Mouse (Mus musculus): ENCODE results near the gene Ucp2. TPM values are rescaled to one million over a fixed set of nuclear protein-coding genes. Genes with fewer than 3 reads are reported as not detected.

The Ucp2 gene
- 208 TPM in 2 replicates for polyA plus RNA-seq (2014; fragmentation: Nextera tagmentation; extraction: Ambion mirVana)

- Histone ChIP-seq H3K4me3 (ENCODE audit: low read depth, low read length) (peak within 1 kb of the TSS; percentile 52), H3K9me3 (ENCODE audit: control insufficient read depth, low read depth, low read length) (no peaks in the 10 kb centered on the region), H3K4me2 (replicated peaks; ENCODE audit: low read depth, low read length) (peak within 1 kb of the TSS; percentile 89), H3K27ac (ENCODE audit: low read length) (peak within 1 kb of the TSS; percentile 71), H3K4me1 (ENCODE audit: control insufficient read depth, insufficient read depth, low read length) (peaks cover 32% of the 10 kb centered on the region), H3K27me3 (ENCODE audit: control insufficient read depth, insufficient read depth, low read length) (no peaks in the 10 kb centered on the region), H3K9ac (replicated peaks; ENCODE audit: low read depth, low read length) (peak within 1 kb of the TSS; percentile 39), H3K36me3 (ENCODE audit: control insufficient read depth, insufficient read depth, low read length) (peaks cover 13% of the 10 kb centered on the region; the same call in 1 of the 2 replicates)
- ATAC-seq (ENCODE audit: insufficient number of reproducible peaks, insufficient read depth, low FRiP score, low read depth), result peak; percentile 74
- under 1% methylated on average over 27 of the region's 27 CpGs for WGBS
Observed at GRCm38 (mm10) chr7:100493117-100493483, at the start of gene Ucp2. Gene Ucp2, plus strand, starts transcription at chr7:100493337.

GRCm38 (mm10) chr7:100443728-100444127, 49.4 kb upstream of the Ucp2 start:
- no peak for ATAC-seq (ENCODE audit: insufficient number of reproducible peaks, insufficient read depth, low FRiP score, low read depth)
- Histone ChIP-seq H3K4me1 (ENCODE audit: control insufficient read depth, insufficient read depth, low read length) (no peaks in the 10 kb centered on the region), H3K4me3 (ENCODE audit: low read depth, low read length) (no peak overlapping the region), H3K4me2 (replicated peaks; ENCODE audit: low read depth, low read length) (no peak overlapping the region), H3K27me3 (ENCODE audit: control insufficient read depth, insufficient read depth, low read length) (no peaks in the 10 kb centered on the region), H3K36me3 (ENCODE audit: control insufficient read depth, insufficient read depth, low read length) (peaks cover 53% of the 10 kb centered on the region), H3K9me3 (ENCODE audit: control insufficient read depth, low read depth, low read length) (no peaks in the 10 kb centered on the region), H3K27ac (ENCODE audit: low read length) (no peak overlapping the region), H3K9ac (replicated peaks; ENCODE audit: low read depth, low read length) (no peak overlapping the region)
- 85% methylated on average over 4 of the region's 4 CpGs for WGBS

GRCm38 (mm10) chr7:100446271-100446670, 46.9 kb upstream of the Ucp2 start:
- H3K9ac ChIP-seq (replicated peaks; ENCODE audit: low read depth, low read length), result no peak overlapping the region
- H3K4me3 ChIP-seq (ENCODE audit: low read depth, low read length), result no peak overlapping the region
- H3K36me3 ChIP-seq (ENCODE audit: control insufficient read depth, insufficient read depth, low read length), result peaks cover 68% of the 10 kb centered on the region
- no peak overlapping the region for H3K27ac ChIP-seq (ENCODE audit: low read length)
- H3K9me3 ChIP-seq (ENCODE audit: control insufficient read depth, low read depth, low read length), result no peaks in the 10 kb centered on the region
- H3K4me2 ChIP-seq (replicated peaks; ENCODE audit: low read depth, low read length), result no peak overlapping the region
- ATAC-seq (ENCODE audit: insufficient number of reproducible peaks, insufficient read depth, low FRiP score, low read depth), result no peak
- no peaks in the 10 kb centered on the region for H3K27me3 ChIP-seq (ENCODE audit: control insufficient read depth, insufficient read depth, low read length)
- H3K4me1 ChIP-seq (ENCODE audit: control insufficient read depth, insufficient read depth, low read length), result no peaks in the 10 kb centered on the region
- 97% methylated on average over 5 of the region's 5 CpGs for WGBS

- Histone ChIP-seq H3K36me3 (ENCODE audit: control insufficient read depth, insufficient read depth, low read length) (peaks cover 66% of the 10 kb centered on the region), H3K9ac (replicated peaks; ENCODE audit: low read depth, low read length) (no peak overlapping the region), H3K4me1 (ENCODE audit: control insufficient read depth, insufficient read depth, low read length) (no peaks in the 10 kb centered on the region), H3K27me3 (ENCODE audit: control insufficient read depth, insufficient read depth, low read length) (no peaks in the 10 kb centered on the region), H3K27ac (ENCODE audit: low read length) (no peak overlapping the region), H3K9me3 (ENCODE audit: control insufficient read depth, low read depth, low read length) (no peaks in the 10 kb centered on the region), H3K4me2 (replicated peaks; ENCODE audit: low read depth, low read length) (no peak overlapping the region), H3K4me3 (ENCODE audit: low read depth, low read length) (no peak overlapping the region)
- WGBS, result 92% methylated on average over 12 of the region's 12 CpGs
- no peak for ATAC-seq (ENCODE audit: insufficient number of reproducible peaks, insufficient read depth, low FRiP score, low read depth)
Observed at GRCm38 (mm10) chr7:100448530-100448929, 44.6 kb upstream of the Ucp2 start.

- Histone ChIP-seq H3K27ac (ENCODE audit: low read length) (no peak overlapping the region), H3K9ac (replicated peaks; ENCODE audit: low read depth, low read length) (no peak overlapping the region), H3K36me3 (ENCODE audit: control insufficient read depth, insufficient read depth, low read length) (peaks cover 67% of the 10 kb centered on the region), H3K4me3 (ENCODE audit: low read depth, low read length) (no peak overlapping the region), H3K9me3 (ENCODE audit: control insufficient read depth, low read depth, low read length) (no peaks in the 10 kb centered on the region), H3K27me3 (ENCODE audit: control insufficient read depth, insufficient read depth, low read length) (no peaks in the 10 kb centered on the region), H3K4me1 (ENCODE audit: control insufficient read depth, insufficient read depth, low read length) (no peaks in the 10 kb centered on the region), H3K4me2 (replicated peaks; ENCODE audit: low read depth, low read length) (no peak overlapping the region)
- 97% methylated on average over 3 of the region's 3 CpGs for WGBS
- ATAC-seq (ENCODE audit: insufficient number of reproducible peaks, insufficient read depth, low FRiP score, low read depth), result no peak
Observed at GRCm38 (mm10) chr7:100448985-100449384, 44.2 kb upstream of the Ucp2 start.

GRCm38 (mm10) chr7:100458153-100458552, 35.0 kb upstream of the Ucp2 start:
- H3K4me1 ChIP-seq (ENCODE audit: control insufficient read depth, insufficient read depth, low read length), result no peaks in the 10 kb centered on the region
- no peak overlapping the region for H3K9ac ChIP-seq (replicated peaks; ENCODE audit: low read depth, low read length)
- H3K27ac ChIP-seq (ENCODE audit: low read length), result no peak overlapping the region
- WGBS, result 53% methylated on average over 1 of the region's 1 CpGs
- H3K4me2 ChIP-seq (replicated peaks; ENCODE audit: low read depth, low read length), result no peak overlapping the region
- ATAC-seq (ENCODE audit: insufficient number of reproducible peaks, insufficient read depth, low FRiP score, low read depth), result peak; percentile 81
- H3K4me3 ChIP-seq (ENCODE audit: low read depth, low read length), result no peak overlapping the region
- H3K36me3 ChIP-seq (ENCODE audit: control insufficient read depth, insufficient read depth, low read length), result peaks cover 42% of the 10 kb centered on the region
- H3K27me3 ChIP-seq (ENCODE audit: control insufficient read depth, insufficient read depth, low read length), result no peaks in the 10 kb centered on the region
- no peaks in the 10 kb centered on the region for H3K9me3 ChIP-seq (ENCODE audit: control insufficient read depth, low read depth, low read length)

GRCm38 (mm10) chr7:100459862-100460261, 33.3 kb upstream of the Ucp2 start:
- Histone ChIP-seq H3K27ac (ENCODE audit: low read length) (no peak overlapping the region), H3K9ac (replicated peaks; ENCODE audit: low read depth, low read length) (no peak overlapping the region), H3K36me3 (ENCODE audit: control insufficient read depth, insufficient read depth, low read length) (peaks cover 31% of the 10 kb centered on the region), H3K9me3 (ENCODE audit: control insufficient read depth, low read depth, low read length) (no peaks in the 10 kb centered on the region), H3K4me1 (ENCODE audit: control insufficient read depth, insufficient read depth, low read length) (no peaks in the 10 kb centered on the region), H3K4me3 (ENCODE audit: low read depth, low read length) (no peak overlapping the region), H3K27me3 (ENCODE audit: control insufficient read depth, insufficient read depth, low read length) (no peaks in the 10 kb centered on the region), H3K4me2 (replicated peaks; ENCODE audit: low read depth, low read length) (no peak overlapping the region)
- WGBS, result 92% methylated on average over 3 of the region's 3 CpGs
- no peak for ATAC-seq (ENCODE audit: insufficient number of reproducible peaks, insufficient read depth, low FRiP score, low read depth)

GRCm38 (mm10) chr7:100461621-100462151, 31.5 kb upstream of the Ucp2 start:
- no peak overlapping the region for H3K4me3 ChIP-seq (ENCODE audit: low read depth, low read length)
- no peaks in the 10 kb centered on the region for H3K9me3 ChIP-seq (ENCODE audit: control insufficient read depth, low read depth, low read length)
- no peak overlapping the region for H3K9ac ChIP-seq (replicated peaks; ENCODE audit: low read depth, low read length)
- no peak overlapping the region for H3K27ac ChIP-seq (ENCODE audit: low read length)
- WGBS, result 84% methylated on average over 6 of the region's 6 CpGs
- H3K4me1 ChIP-seq (ENCODE audit: control insufficient read depth, insufficient read depth, low read length), result peaks cover 6% of the 10 kb centered on the region; the same call in 1 of the 2 replicates
- H3K4me2 ChIP-seq (replicated peaks; ENCODE audit: low read depth, low read length), result no peak overlapping the region
- H3K27me3 ChIP-seq (ENCODE audit: control insufficient read depth, insufficient read depth, low read length), result no peaks in the 10 kb centered on the region
- H3K36me3 ChIP-seq (ENCODE audit: control insufficient read depth, insufficient read depth, low read length), result peaks cover 17% of the 10 kb centered on the region
- ATAC-seq (ENCODE audit: insufficient number of reproducible peaks, insufficient read depth, low FRiP score, low read depth), result no peak

GRCm38 (mm10) chr7:100463194-100463593, 29.9 kb upstream of the Ucp2 start:
- H3K36me3 ChIP-seq (ENCODE audit: control insufficient read depth, insufficient read depth, low read length), result peaks cover 16% of the 10 kb centered on the region
- H3K4me1 ChIP-seq (ENCODE audit: control insufficient read depth, insufficient read depth, low read length), result peaks cover 6% of the 10 kb centered on the region
- no peak for ATAC-seq (ENCODE audit: insufficient number of reproducible peaks, insufficient read depth, low FRiP score, low read depth)
- WGBS, result 49% methylated on average over 9 of the region's 9 CpGs
- H3K9ac ChIP-seq (replicated peaks; ENCODE audit: low read depth, low read length), result no peak overlapping the region
- H3K27me3 ChIP-seq (ENCODE audit: control insufficient read depth, insufficient read depth, low read length), result no peaks in the 10 kb centered on the region
- H3K9me3 ChIP-seq (ENCODE audit: control insufficient read depth, low read depth, low read length), result no peaks in the 10 kb centered on the region
- no peak overlapping the region for H3K4me2 ChIP-seq (replicated peaks; ENCODE audit: low read depth, low read length)
- no peak overlapping the region for H3K4me3 ChIP-seq (ENCODE audit: low read depth, low read length)
- no peak overlapping the region for H3K27ac ChIP-seq (ENCODE audit: low read length)
